Mouse (Mus musculus): Measurements from ENCODE around the gene Gm45623.
A peak's percentile ranks its signal among the peaks of the same experiment; 100 is the strongest.

Gm45623 gene

DNA sequence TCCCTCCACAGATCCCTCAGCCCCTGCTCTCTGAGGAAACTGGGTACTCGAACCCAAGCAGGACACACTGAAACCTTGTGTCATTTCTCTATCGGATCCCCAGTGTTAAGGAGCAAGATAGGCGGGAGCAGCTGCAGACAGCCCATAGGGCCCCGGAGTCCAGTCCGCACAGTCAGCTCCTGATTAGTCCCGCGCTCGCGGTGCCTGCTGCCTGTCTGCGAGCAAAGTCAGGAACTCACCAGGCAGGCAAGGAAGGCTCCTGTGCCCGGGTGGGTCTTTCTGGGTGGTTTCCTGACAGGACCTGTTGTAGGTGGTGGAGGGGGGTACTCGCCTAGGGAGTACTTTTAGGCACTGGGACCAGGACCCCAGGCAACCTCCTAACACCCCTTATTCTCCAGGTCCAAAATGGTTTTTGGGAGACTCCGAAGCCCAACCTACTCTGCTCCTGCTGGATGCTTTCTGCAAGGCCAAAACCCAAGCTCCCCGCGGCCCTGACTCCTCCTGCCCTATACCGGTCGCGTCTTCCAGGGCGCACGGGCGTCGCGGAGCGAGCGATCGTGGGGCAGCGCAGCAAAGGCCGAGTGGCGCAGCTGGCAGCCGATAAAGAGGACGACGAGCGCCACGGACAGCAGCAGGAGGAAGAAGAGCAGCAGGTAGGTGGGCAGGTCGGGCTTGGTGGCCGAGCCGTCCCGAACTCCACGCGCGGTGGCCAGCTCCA, 994 bp downstream of the Gm45623 start:
- DNase-seq (ENCODE audit: low read depth, low spot score) = no peak

DNA sequence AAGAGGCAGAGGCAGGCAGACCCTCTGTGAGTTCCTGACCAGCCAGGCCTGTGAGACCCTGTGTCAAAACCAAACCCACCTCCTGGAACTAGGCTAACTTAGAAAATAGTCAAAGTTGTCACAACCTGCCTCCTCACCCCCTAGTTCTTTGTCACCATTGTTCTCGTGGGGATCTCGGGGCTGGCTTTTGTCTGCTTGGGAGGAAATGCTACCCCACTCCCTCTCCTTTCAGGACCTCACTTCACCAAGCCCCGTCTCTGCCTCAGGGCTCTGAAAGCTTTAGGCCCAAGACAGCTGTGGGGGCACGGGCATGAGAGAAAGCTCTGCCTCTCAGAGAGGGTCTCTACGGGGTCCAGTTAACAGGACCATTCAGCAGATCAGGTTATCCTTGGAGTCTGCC, 1.9 kb downstream of the Gm45623 start:
- DNase-seq (ENCODE audit: low read depth, low spot score) = no peak

DNA sequence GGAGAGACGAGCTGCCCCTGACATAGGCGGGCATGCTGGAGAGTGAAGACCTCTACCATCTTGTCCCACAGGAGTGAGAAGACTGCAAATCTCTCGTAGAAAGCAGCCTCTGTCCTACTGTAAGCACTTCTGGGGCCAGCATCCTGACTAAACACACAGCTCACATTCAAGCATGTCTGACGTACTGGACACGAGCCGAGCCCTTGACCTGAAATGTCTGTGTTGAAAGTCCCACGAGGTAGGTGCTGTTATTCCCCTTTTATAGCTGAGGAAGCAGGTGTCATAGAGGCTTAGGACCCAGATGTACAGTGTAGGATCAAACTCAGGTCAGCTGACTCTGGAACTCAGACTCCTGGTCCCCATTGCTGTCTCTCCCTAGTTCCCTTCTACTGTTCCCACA, 4.2 kb downstream of the Gm45623 start:
- DNase-seq (ENCODE audit: low read depth, low spot score) = no peak

- DNase-seq (ENCODE audit: low read depth, low spot score) = no peak
Measured at GRCm38 (mm10) chr13:56747554-56747953, 6.1 kb downstream of the Gm45623 start.

DNA sequence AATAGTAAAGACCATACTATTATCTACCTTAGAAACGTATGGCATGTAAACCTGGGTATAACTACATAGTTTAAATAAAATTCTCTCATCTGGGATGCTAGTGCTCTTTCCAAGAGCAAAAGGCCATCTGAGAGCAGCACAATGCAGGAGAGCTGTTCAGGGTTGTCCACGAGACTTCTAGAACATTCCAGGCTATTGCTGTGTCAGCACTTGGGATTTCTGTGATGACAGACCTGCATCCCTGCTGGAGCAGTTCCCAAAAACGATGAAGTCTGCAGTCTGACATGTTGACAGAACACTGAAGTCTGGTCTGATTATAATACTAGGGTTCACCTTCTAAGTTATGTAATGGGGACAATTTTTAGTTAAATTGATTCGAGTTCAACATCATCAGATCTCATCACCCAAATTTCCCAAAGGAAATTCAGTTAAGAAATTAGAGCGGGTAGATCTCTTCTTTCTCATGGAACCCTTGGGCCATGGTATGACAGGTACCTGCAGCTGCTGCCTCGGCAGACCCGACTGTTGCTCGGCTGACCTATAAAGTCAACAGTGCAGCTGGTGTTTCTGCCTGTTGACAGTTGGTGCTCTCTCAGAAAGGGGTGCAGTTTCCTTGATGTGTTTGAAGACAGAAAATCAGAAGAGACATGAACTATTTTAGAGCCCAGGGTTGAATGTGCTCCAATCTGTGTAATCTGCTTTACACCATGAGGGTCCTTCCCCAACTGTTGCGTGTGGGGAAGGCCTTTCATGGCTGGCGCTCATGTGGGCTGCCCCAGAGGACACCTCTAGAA, 6.7 kb downstream of the Gm45623 start:
- DNase-seq (ENCODE audit: low read depth, low spot score) = no peak

GRCm38 (mm10) chr13:56742325-56742901, 11.2 kb downstream of the Gm45623 start:
- DNase-seq (ENCODE audit: low read depth, low spot score) = no peak

DNA sequence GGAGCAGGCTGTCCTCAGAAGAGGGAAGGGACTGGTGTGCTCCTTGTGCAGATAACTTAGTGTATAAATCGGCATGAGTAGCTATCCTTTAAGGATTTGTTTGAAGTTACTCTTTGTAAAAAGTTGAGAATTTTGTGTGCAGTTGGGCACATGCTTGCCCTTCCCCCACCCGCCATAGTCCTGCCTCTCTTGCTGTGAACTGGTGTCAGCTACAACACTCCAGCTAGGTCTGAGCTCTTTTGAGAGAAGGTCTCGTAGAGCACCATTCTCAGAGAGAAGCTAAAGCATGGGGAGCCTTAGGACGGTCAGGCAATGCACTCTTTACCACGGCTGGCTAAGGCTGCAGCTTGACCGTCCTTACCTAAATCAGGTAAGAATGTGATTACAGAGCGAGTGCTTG, 11.9 kb downstream of the Gm45623 start:
- no peak for DNase-seq (ENCODE audit: low read depth, low spot score)

GRCm38 (mm10) chr13:56740496-56740895, 13.1 kb downstream of the Gm45623 start:
- DNase-seq (ENCODE audit: low read depth, low spot score) = no peak

- DNase-seq (ENCODE audit: low read depth, low spot score) = no peak
Measured at GRCm38 (mm10) chr13:56739556-56739955, 14.1 kb downstream of the Gm45623 start.

GRCm38 (mm10) chr13:56735212-56735875, 18.3 kb downstream of the Gm45623 start:
- peak; percentile 39 for DNase-seq (ENCODE audit: low read depth, low spot score)

- no peak for DNase-seq (ENCODE audit: low read depth, low spot score)
Measured at GRCm38 (mm10) chr13:56734617-56735016, 19.0 kb downstream of the Gm45623 start.

GRCm38 (mm10) chr13:56729046-56729445, 24.6 kb downstream of the Gm45623 start:
- DNase-seq (ENCODE audit: low read depth, low spot score) = no peak

DNA sequence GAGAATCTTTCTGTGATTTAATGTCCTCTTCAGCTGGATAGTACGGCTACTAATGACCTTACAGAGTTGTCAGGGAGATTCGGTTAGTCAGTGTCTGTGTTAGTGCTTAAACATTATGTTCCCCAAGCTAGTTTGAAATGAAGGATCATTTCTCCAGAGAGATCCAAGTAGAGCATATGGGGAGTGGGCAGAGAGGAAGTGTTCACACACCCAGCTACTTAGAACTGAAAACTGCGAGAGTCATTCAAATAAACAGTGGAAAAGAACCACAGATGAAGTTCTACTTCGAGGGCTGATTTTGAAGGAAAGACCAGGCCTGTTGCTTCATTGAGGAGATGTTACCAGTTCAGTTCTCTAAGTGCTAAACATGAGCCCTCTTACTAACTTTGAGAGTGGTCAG, 27.1 kb downstream of the Gm45623 start:
- no peak for DNase-seq (ENCODE audit: low read depth, low spot score)

- DNase-seq (ENCODE audit: low read depth, low spot score) = no peak
Measured at GRCm38 (mm10) chr13:56712221-56712620, 41.4 kb downstream of the Gm45623 start.

GRCm38 (mm10) chr13:56710620-56711019, 43.0 kb downstream of the Gm45623 start:
- no peak for DNase-seq (ENCODE audit: low read depth, low spot score)

GRCm38 (mm10) chr13:56707606-56708005, 46.0 kb downstream of the Gm45623 start:
- no peak for DNase-seq (ENCODE audit: low read depth, low spot score)

DNA sequence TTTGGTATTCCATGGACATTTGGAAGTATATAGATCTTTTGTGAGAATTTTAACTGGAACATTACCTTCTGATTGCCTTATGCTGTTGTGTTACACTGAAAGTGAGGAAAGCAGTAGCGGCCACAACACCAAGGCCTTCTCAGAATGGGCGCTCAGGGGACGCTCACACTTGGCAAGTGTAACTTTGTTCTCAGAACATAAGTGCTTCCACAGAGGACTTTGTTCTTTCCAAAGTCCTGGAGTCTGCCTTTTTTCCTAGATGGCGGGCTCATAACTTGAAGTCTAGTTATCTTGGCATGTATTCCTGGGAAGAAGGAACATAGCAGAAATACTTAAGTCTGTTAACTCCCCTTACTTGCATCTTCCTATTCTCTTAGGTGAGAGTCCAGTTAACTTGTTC, 46.5 kb downstream of the Gm45623 start:
- DNase-seq (ENCODE audit: low read depth, low spot score) = no peak

- peak; percentile 19 for DNase-seq (ENCODE audit: low read depth, low spot score)
Measured at GRCm38 (mm10) chr13:56704596-56704995, 49.0 kb downstream of the Gm45623 start.

GRCm38 (mm10) chr13:56703871-56704321, 49.7 kb downstream of the Gm45623 start:
- DNase-seq (ENCODE audit: low read depth, low spot score) = peak; percentile 81

GRCm38 (mm10) chr13:56703222-56703870, 50.3 kb downstream of the Gm45623 start:
- peak; percentile 79 for DNase-seq (ENCODE audit: low read depth, low spot score)

DNA sequence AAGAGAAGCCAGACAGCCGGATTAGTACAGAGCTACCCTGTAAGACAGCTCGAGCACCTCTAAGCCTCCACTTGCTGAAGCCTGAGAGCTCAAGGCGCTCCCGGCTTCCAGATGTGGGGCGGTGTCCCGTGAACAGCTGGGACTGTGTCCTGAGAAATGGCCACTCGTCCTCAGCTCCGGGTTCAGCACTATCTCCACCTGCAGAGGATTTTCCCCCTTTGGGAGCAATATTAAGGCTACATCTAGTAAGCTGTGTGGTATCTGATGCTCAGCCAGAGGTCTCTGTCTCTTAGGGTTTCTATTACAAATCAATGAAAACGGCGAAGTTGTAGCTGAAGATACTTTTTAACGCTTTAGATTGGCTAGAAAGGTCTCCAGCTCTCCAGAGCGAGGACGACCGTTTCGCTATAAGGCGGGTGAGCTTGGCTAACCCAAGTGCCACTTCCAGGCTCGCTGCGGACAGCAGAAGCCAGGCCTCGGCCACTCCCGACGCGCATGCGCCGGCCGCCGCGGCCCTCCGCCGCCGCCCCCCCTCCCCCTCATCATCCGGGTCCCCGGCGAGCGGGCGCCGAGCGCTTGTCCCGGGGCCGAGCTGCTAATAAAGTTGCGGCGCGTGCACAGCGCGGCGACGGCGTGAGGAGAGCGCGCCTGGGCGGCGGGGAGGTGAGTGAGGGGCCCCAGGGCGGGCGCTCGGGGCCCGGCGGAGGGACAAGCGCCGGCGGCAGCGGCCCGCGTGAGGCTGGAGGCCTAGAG, 51.0 kb downstream of the Gm45623 start, which contains the start of gene Smad5:
Smad5 (plus strand) TSS at position 542 of the 753 bp plus-strand sequence.
- peak; percentile 89 for DNase-seq (ENCODE audit: low read depth, low spot score)

All from CD4-positive, CD25-positive, alpha-beta regulatory T cell, adult 2 months (primary cell).